In genomic region chr12:70010356-70010755, GRCm38 (mm10) we compare ENCODE assay signal across 19 mouse cellular contexts.
"Had no signal": no experiment of that assay in that cellular context is flagged by ENCODE, and none has a peak within 500 bp of the region (broad histone marks: within the 10 kb centered on the region; RNA-seq: fewer than 3 reads in every experiment).

No protein-coding gene starts in this region.

- H3K27ac ChIP-seq: liver, embryonic 15.5 days; lung, embryonic 15.5 days; midbrain, embryonic 13.5 days; midbrain, embryonic 15.5 days; neural tube, embryonic 12.5 days; stomach, embryonic 15.5 days; stomach, postnatal 0 days had no signal

- H3K9ac ChIP-seq: liver, embryonic 15.5 days; liver, postnatal 0 days; lung, embryonic 15.5 days; midbrain, embryonic 13.5 days; midbrain, embryonic 15.5 days; neural tube, embryonic 12.5 days; stomach, embryonic 15.5 days had no signal

- DNase-seq: liver, postnatal 0 days; lung, adult 2 months; lung, postnatal 14 days; lung, postnatal 36 days; right cerebral cortex, postnatal 14 days; right cerebral cortex, postnatal 4 days; spleen, adult 18-20 months; thymus, postnatal 14 days; thymus, postnatal 36 days had no signal

- H3K4me3 ChIP-seq: liver, embryonic 15.5 days; lung, embryonic 15.5 days; megakaryocyte, embryonic 14.5 days; midbrain, embryonic 13.5 days; midbrain, embryonic 15.5 days; neural tube, embryonic 12.5 days; stomach, embryonic 15.5 days had no signal

- H3K4me1 ChIP-seq: liver, embryonic 15.5 days; lung, embryonic 15.5 days; midbrain, embryonic 13.5 days; midbrain, embryonic 15.5 days; neural tube, embryonic 12.5 days; stomach, embryonic 15.5 days had no signal

- H3K27me3 ChIP-seq: liver, embryonic 15.5 days; lung, embryonic 15.5 days; megakaryocyte, embryonic 14.5 days; midbrain, embryonic 13.5 days; midbrain, embryonic 15.5 days; neural tube, embryonic 12.5 days; stomach, embryonic 15.5 days had no signal

- H3K9me3 ChIP-seq: liver, embryonic 15.5 days; lung, embryonic 15.5 days; midbrain, embryonic 13.5 days; midbrain, embryonic 15.5 days; neural tube, embryonic 12.5 days; stomach, embryonic 15.5 days had no signal

- ATAC-seq: liver, postnatal 0 days; lung, postnatal 0 days; midbrain, embryonic 13.5 days; midbrain, embryonic 15.5 days had no signal

- H3K4me2 ChIP-seq: liver, embryonic 15.5 days; lung, embryonic 15.5 days; midbrain, embryonic 11.5 days; midbrain, embryonic 13.5 days; midbrain, embryonic 15.5 days; neural tube, embryonic 12.5 days; stomach, embryonic 15.5 days had no signal
